Comparison of ENCODE assay signal across 8 mouse cellular contexts in genomic region chr7:43443917-43444293, GRCm38 (mm10). TPM values are rescaled to one million over a fixed set of nuclear protein-coding genes. Genes with fewer than 3 reads are reported as not detected.
A peak's percentile ranks its signal among the peaks of the same experiment; 100 is the strongest.
DNase-seq lines count a peak whose midpoint lies in the region; ATAC-seq lines count a peak whose summit lies in the region.

Etfb (plus strand) TSS chr7:43444083.
Gm45233 (plus strand) TSS chr7:43444128.

- H3K27me3 ChIP-seq in hindbrain, embryonic 11.5 days (ENCODE audit: control insufficient read depth, insufficient read depth, low read length), result no peaks in the 10 kb centered on the region

- peak; percentile 98 for DNase-seq in Muller cell, postnatal 12 days (ENCODE audit: inconsistent ontology term)
- peak; percentile 97 for DNase-seq in cerebellum, adult 9-11 months
- DNase-seq in frontal cortex, adult 2 months (ENCODE audit: extremely low spot score in 1 of 2, low spot score in 1 of 2), result peak; percentile 92 to 96
- DNase-seq in hindbrain, embryonic 11.5 days (ENCODE audit: low spot score), result peak; percentile 93
- DNase-seq in layer of hippocampus, postnatal 10 days (ENCODE audit: low spot score in 2 of 2), result peak; percentile 89 to 92
- DNase-seq in lung, postnatal 10 days, result peak; percentile 98
- DNase-seq in ovary, postnatal 36 days (ENCODE audit: low spot score), result peak; percentile 92
- DNase-seq in thymus, postnatal 25 days, result peak; percentile 88

- H3K4me2 ChIP-seq in hindbrain, embryonic 11.5 days (replicated peaks; ENCODE audit: low read depth, low read length), result peak within 1 kb of the TSS; percentile 83

- ATAC-seq in hindbrain, embryonic 11.5 days (ENCODE audit: low FRiP score), result peak; percentile 97

- WGBS in hindbrain, embryonic 11.5 days, result under 1% methylated on average over 27 of the region's 27 CpGs

- peak within 1 kb of the TSS; percentile 76 for H3K27ac ChIP-seq in hindbrain, embryonic 11.5 days (ENCODE audit: low read depth, low read length)

- no peaks in the 10 kb centered on the region for H3K36me3 ChIP-seq in hindbrain, embryonic 11.5 days (ENCODE audit: control insufficient read depth, insufficient read depth, low read length)

- peak within 1 kb of the TSS; percentile 54 for H3K4me3 ChIP-seq in hindbrain, embryonic 11.5 days (ENCODE audit: low read depth, low read length)

- H3K9me3 ChIP-seq in hindbrain, embryonic 11.5 days (ENCODE audit: control insufficient read depth, low read length), result no peaks in the 10 kb centered on the region

- H3K4me1 ChIP-seq in hindbrain, embryonic 11.5 days (replicated peaks; ENCODE audit: control insufficient read depth, insufficient read depth, low read length), result no peaks in the 10 kb centered on the region

- peak within 1 kb of the TSS; percentile 73 for H3K9ac ChIP-seq in hindbrain, embryonic 11.5 days (ENCODE audit: low read depth, low read length)

RNA-seq across cellular contexts. Expression of gene Etfb, which starts in this region (rescaled TPM):
- 80.7 and 97.8 TPM in 2 replicates for polyA plus RNA-seq in frontal cortex, adult 2 months (2012; rRNA removed)
- polyA plus RNA-seq in hindbrain, embryonic 11.5 days (2014; fragmentation: Nextera tagmentation; extraction: Ambion mirVana), result 192 and 206 TPM in 2 replicates
- total RNA-seq in layer of hippocampus, postnatal 10 days (2021), result 10 to 100 TPM; 61.8 to 68.0 TPM

RNA-seq across cellular contexts. Expression of gene Gm45233, which starts in this region (rescaled TPM):
- 2.5 and 2.6 TPM in 2 replicates for polyA plus RNA-seq in frontal cortex, adult 2 months (2012; rRNA removed)
- 0.31 TPM in 1 of 2 replicates, not detected in the other for polyA plus RNA-seq in hindbrain, embryonic 11.5 days (2014; fragmentation: Nextera tagmentation; extraction: Ambion mirVana)
- 1 to 10 TPM; 2.0 to 2.1 TPM for total RNA-seq in layer of hippocampus, postnatal 10 days (2021)

Comparison
In these comparisons a context has a peak if more than half of its experiments do, and no peak if none do; other contexts are left out.
1. Peak in every context shown above with its lines: DNase-seq, ATAC-seq, H3K4me3 ChIP-seq and H3K27ac ChIP-seq.